ENCODE assay signal across 8 mouse cellular contexts in genomic region chr4:136425000-136425288, GRCm38 (mm10). TPM values are rescaled to one million over a fixed set of nuclear protein-coding genes. Genes with fewer than 3 reads are reported as not detected.
DNase-seq lines count a peak whose midpoint lies in the region; ATAC-seq and TF ChIP-seq lines count a peak whose summit lies in the region.

No protein-coding gene starts in this region.

- no peak overlapping the region for H3K27ac ChIP-seq in heart, embryonic 13.5 days (replicated peaks)
- no peak overlapping the region for H3K27ac ChIP-seq in forebrain, embryonic 11.5 days (ENCODE audit: low read depth, low read length)
- no peak overlapping the region for H3K27ac ChIP-seq in kidney, postnatal 0 days
- H3K27ac ChIP-seq in midbrain, embryonic 13.5 days: no peak overlapping the region

- 3% methylated on average over 15 of the region's 15 CpGs for WGBS in heart, embryonic 13.5 days
- WGBS in forebrain, embryonic 11.5 days: 4% methylated on average over 15 of the region's 15 CpGs
- WGBS in kidney, postnatal 0 days: 2% methylated on average over 13 of the region's 15 CpGs
- 3% methylated on average over 15 of the region's 15 CpGs for WGBS in midbrain, embryonic 13.5 days

- peaks cover 82% of the 10 kb centered on the region for H3K27me3 ChIP-seq in heart, embryonic 13.5 days (replicated peaks)
- peaks cover 28% of the 10 kb centered on the region for H3K27me3 ChIP-seq in forebrain, embryonic 11.5 days (ENCODE audit: control insufficient read depth, insufficient read depth, low read length)
- H3K27me3 ChIP-seq in kidney, postnatal 0 days (ENCODE audit: insufficient read depth, low read length): peaks cover 9% of the 10 kb centered on the region; the same call in 1 of the 2 replicates
- peaks cover 81% of the 10 kb centered on the region for H3K27me3 ChIP-seq in midbrain, embryonic 13.5 days

- peak overlapping the region; percentile 95 for H3K4me2 ChIP-seq in heart, embryonic 13.5 days
- H3K4me2 ChIP-seq in forebrain, embryonic 11.5 days (ENCODE audit: low read depth, low read length, severe bottlenecking): peak overlapping the region; percentile 91
- H3K4me2 ChIP-seq in kidney, postnatal 0 days (ENCODE audit: low read length): peak overlapping the region; percentile 90
- H3K4me2 ChIP-seq in midbrain, embryonic 13.5 days (replicated peaks): peak overlapping the region; percentile 84

- H3K9me3 ChIP-seq in heart, embryonic 13.5 days: no peaks in the 10 kb centered on the region
- H3K9me3 ChIP-seq in forebrain, embryonic 11.5 days (ENCODE audit: control insufficient read depth, low read length): no peaks in the 10 kb centered on the region
- H3K9me3 ChIP-seq in kidney, postnatal 0 days (replicated peaks; ENCODE audit: low read length): no peaks in the 10 kb centered on the region
- H3K9me3 ChIP-seq in midbrain, embryonic 13.5 days: no peaks in the 10 kb centered on the region

- DNase-seq in heart, adult 9 months (ENCODE audit: low spot score in 2 of 2): no peak
- peak; percentile 15 to 35 for DNase-seq in adrenal gland, postnatal 36 days
- peak; percentile 66 for DNase-seq in forebrain, embryonic 11.5 days (ENCODE audit: low spot score)
- no peak for DNase-seq in kidney, postnatal 0 days (ENCODE audit: low spot score)
- DNase-seq in frontal cortex, postnatal 14 days (ENCODE audit: low spot score in 2 of 2): no peak

- peaks cover 14% of the 10 kb centered on the region for H3K4me1 ChIP-seq in heart, embryonic 13.5 days
- peaks cover 9% of the 10 kb centered on the region; the same call in 1 of the 2 replicates for H3K4me1 ChIP-seq in forebrain, embryonic 11.5 days (replicated peaks; ENCODE audit: control insufficient read depth, insufficient read depth, low read length)
- no peaks in the 10 kb centered on the region; the same call in 1 of the 2 replicates for H3K4me1 ChIP-seq in kidney, postnatal 0 days (replicated peaks; ENCODE audit: insufficient read depth, low read length)
- H3K4me1 ChIP-seq in midbrain, embryonic 13.5 days (replicated peaks): peaks cover 22% of the 10 kb centered on the region

- H3K4me3 ChIP-seq in heart, embryonic 13.5 days: peak overlapping the region; percentile 59
- peak overlapping the region; percentile 41 for H3K4me3 ChIP-seq in forebrain, embryonic 11.5 days (ENCODE audit: low read depth, low read length)
- peak overlapping the region; percentile 45 for H3K4me3 ChIP-seq in kidney, postnatal 0 days (replicated peaks; ENCODE audit: low read depth, low read length)
- peak overlapping the region; percentile 47 for H3K4me3 ChIP-seq in midbrain, embryonic 13.5 days (replicated peaks)

- H3K36me3 ChIP-seq in heart, embryonic 13.5 days: no peaks in the 10 kb centered on the region
- H3K36me3 ChIP-seq in forebrain, embryonic 11.5 days (ENCODE audit: control insufficient read depth, insufficient read depth, low read length): no peaks in the 10 kb centered on the region
- H3K36me3 ChIP-seq in kidney, postnatal 0 days (ENCODE audit: insufficient read depth, low read length): no peaks in the 10 kb centered on the region
- H3K36me3 ChIP-seq in midbrain, embryonic 13.5 days: no peaks in the 10 kb centered on the region

- peak overlapping the region; percentile 77 for H3K9ac ChIP-seq in heart, embryonic 13.5 days
- peak overlapping the region; percentile 49; the same call in 1 of the 2 replicates for H3K9ac ChIP-seq in forebrain, embryonic 11.5 days (ENCODE audit: low read length)
- peak overlapping the region; percentile 44; the same call in 1 of the 2 replicates for H3K9ac ChIP-seq in kidney, postnatal 0 days (ENCODE audit: low read depth, low read length)
- peak overlapping the region; percentile 65 for H3K9ac ChIP-seq in midbrain, embryonic 13.5 days (replicated peaks)

- ATAC-seq in heart, embryonic 13.5 days (ENCODE audit: extremely low read depth, insufficient number of reproducible peaks, low FRiP score, low TSS enrichment): no peak
- ATAC-seq in forebrain, embryonic 11.5 days (replicated peaks; ENCODE audit: low FRiP score): no peak
- ATAC-seq in kidney, postnatal 0 days (replicated peaks; ENCODE audit: low FRiP score, low read depth): 0 out of 2 replicates have a peak, but pooled peaks have one; percentile 29
- ATAC-seq in midbrain, embryonic 13.5 days: no peak; the same call in 1 of the 2 replicates
- no peak for ATAC-seq in megakaryocyte progenitor cell, adult 5-6 weeks (replicated peaks; ENCODE audit: poor library complexity)

- TF ChIP-seq CTCF in kidney, postnatal 0 days (IDR thresholded peaks at IDR 0.05; ENCODE audit: low read depth): peak; percentile 54

RNA-seq across cellular contexts. Expression of gene Htr1d, which starts 1.6 kb away (rescaled TPM):
- polyA plus RNA-seq in heart, embryonic 13.5 days (2015; fragmentation: Nextera tagmentation; extraction: Ambion mirVana): 0.16 TPM in 1 of 2 replicates, not detected in the other
- total RNA-seq in adrenal gland, postnatal 36 days (2021): under 1 TPM in 1 of 2 experiments, not detected in 1; 0.10 TPM
- 0.21 and 0.25 TPM in 2 replicates for polyA plus RNA-seq in forebrain, embryonic 11.5 days (2014; fragmentation: Nextera tagmentation; extraction: Ambion mirVana)
- polyA plus RNA-seq in kidney, postnatal 0 days (2015; fragmentation: Nextera tagmentation; extraction: Ambion mirVana): 0.25 and 0.56 TPM in 2 replicates
- 0.19 and 0.52 TPM in 2 replicates for polyA plus RNA-seq in midbrain, embryonic 13.5 days (2015; fragmentation: Nextera tagmentation; extraction: Ambion mirVana)
- total RNA-seq in megakaryocyte progenitor cell, adult 5-6 weeks (2015): not detected in 2 replicates
- total RNA-seq in megakaryocyte progenitor cell, adult 5-6 weeks (2017): not detected in 2 replicates

RNA-seq across cellular contexts. Expression of gene 6030445D17Rik, which starts 37.1 kb away (rescaled TPM):
- 0.17 TPM in 1 of 2 replicates, not detected in the other for polyA plus RNA-seq in heart, embryonic 13.5 days (2015; fragmentation: Nextera tagmentation; extraction: Ambion mirVana)
- under 1 TPM; 0.26 to 0.53 TPM for total RNA-seq in adrenal gland, postnatal 36 days (2021)
- polyA plus RNA-seq in forebrain, embryonic 11.5 days (2014; fragmentation: Nextera tagmentation; extraction: Ambion mirVana): not detected in 2 replicates
- polyA plus RNA-seq in kidney, postnatal 0 days (2015; fragmentation: Nextera tagmentation; extraction: Ambion mirVana): 0.55 and 0.68 TPM in 2 replicates
- 0.12 TPM in 1 of 2 replicates, not detected in the other for polyA plus RNA-seq in midbrain, embryonic 13.5 days (2015; fragmentation: Nextera tagmentation; extraction: Ambion mirVana)
- total RNA-seq in megakaryocyte progenitor cell, adult 5-6 weeks (2015): not detected in 2 replicates
- not detected in 2 replicates for total RNA-seq in megakaryocyte progenitor cell, adult 5-6 weeks (2017)

RNA-seq across cellular contexts. Expression of gene Luzp1, which starts 44.6 kb away (rescaled TPM):
- polyA plus RNA-seq in heart, embryonic 13.5 days (2015; fragmentation: Nextera tagmentation; extraction: Ambion mirVana): 89.2 and 100 TPM in 2 replicates
- total RNA-seq in adrenal gland, postnatal 36 days (2021): 10 to 100 TPM; 30.7 to 35.7 TPM
- 119 and 121 TPM in 2 replicates for polyA plus RNA-seq in forebrain, embryonic 11.5 days (2014; fragmentation: Nextera tagmentation; extraction: Ambion mirVana)
- polyA plus RNA-seq in kidney, postnatal 0 days (2015; fragmentation: Nextera tagmentation; extraction: Ambion mirVana): 111 and 114 TPM in 2 replicates
- polyA plus RNA-seq in midbrain, embryonic 13.5 days (2015; fragmentation: Nextera tagmentation; extraction: Ambion mirVana): 68.1 and 79.1 TPM in 2 replicates
- total RNA-seq in megakaryocyte progenitor cell, adult 5-6 weeks (2015): 3.4 and 3.7 TPM in 2 replicates
- total RNA-seq in megakaryocyte progenitor cell, adult 5-6 weeks (2017): 2.3 and 3.3 TPM in 2 replicates

Comparison
In these comparisons a context has a peak if more than half of its experiments do, and no peak if none do; other contexts are left out.
1. DNase-seq: peak in adrenal gland, postnatal 36 days (2 of 2) and forebrain, embryonic 11.5 days (single experiment); none in heart, adult 9 months (0 of 2), kidney, postnatal 0 days (single experiment) and frontal cortex, postnatal 14 days (0 of 2).
2. Peak in every context shown above with its lines, with median percentiles within 50 percentile points of each other: H3K4me2 ChIP-seq, H3K4me3 ChIP-seq and H3K9ac ChIP-seq.